Mouse (Mus musculus): Measurements from ENCODE around the gene Dhrs7b.

Gene Dhrs7b

DNA sequence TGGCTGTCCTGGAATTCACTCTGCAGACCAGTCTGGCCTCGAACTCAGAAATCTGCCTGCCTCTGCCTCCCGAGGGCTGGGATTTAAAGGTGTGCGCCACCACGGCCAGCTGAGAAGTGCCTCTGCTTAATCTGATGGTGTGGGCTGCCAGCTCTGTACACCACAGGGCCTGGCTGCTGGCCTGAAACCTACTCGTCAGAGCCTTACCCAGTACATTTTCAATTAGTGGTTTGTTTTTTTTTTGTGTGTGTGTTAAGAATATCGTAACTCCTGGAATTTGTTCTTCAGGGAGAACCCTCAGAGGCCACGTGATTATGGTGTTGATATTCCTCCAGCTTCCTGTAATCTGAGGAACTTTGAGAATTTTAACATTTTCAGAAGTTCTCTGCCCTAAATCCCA is 71.6 kb downstream of the Dhrs7b start:
- no peak for DNase-seq

- DNase-seq: no peak
Measured at GRCm38 (mm10) chr11:60902486-60902885, 72.1 kb downstream of the Dhrs7b start.

GRCm38 (mm10) chr11:60903661-60904061 is 73.2 kb downstream of the Dhrs7b start:
- no peak for DNase-seq

GRCm38 (mm10) chr11:60905407-60906120 is 75.1 kb downstream of the Dhrs7b start:
- peak; percentile 49 for DNase-seq

DNA sequence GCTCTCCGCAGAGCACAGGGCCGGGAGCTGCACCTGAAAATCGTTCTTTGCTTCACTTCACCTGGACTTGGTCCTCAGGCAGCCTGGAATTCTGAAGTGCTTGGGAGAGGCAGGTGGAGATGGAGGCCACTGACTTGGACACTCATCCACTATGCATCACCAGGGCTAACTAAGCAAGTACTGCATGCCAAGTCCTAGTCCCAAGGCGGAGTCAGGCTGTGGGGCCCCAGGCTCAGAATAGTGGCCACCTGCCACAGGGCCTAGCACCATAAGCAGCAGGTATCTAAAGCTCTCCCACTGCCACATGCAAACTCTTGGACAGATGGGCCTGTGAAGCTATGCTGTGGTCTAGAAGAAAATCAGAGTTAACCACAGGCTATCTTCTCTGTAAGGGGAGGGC is 76.0 kb downstream of the Dhrs7b start:
- no peak for DNase-seq

DNA sequence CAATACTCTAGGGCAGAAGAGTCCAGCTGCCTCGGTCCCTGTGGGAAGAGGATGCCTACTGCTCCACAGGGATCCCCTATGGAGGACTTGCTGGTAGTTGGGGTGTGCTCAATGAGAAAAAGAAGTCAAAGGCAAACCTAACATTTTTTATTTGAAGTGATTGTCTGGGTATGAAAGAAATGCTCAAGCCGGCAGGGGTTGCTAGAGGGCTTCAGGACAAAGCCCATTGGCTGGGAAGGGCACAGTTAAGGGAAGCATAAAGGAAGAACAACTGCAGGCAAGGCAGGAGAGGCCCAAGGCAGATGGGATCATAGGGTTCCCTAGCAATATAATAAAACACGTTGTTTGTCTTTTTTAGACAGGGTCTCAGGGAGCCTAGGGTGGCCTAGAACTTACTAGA is 77.6 kb downstream of the Dhrs7b start:
- no peak for DNase-seq

DNA sequence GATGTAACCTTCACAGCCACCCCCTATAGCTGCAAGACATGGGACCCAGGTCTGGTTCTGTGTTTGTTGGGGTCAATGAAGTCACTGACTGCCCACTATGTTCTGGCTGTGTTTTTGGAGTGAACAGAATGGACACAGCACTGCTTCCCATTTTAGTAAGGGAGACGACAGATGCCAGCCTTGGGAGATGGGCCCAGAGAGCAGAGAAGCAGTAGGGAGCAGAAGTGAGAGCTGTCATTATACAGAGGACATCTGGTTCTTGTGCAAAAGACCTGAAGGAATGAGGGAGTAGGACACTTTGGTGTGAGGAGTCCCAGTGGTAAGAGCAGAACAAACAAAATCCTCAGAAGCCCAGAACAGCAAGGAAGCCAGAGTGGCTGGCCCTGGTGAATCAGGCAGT is 79.2 kb downstream of the Dhrs7b start:
- no peak for DNase-seq

Measured in cerebellum, adult 11 months (tissue).